Mouse (Mus musculus) limb, embryonic 11.5 days (tissue): ENCODE measurements around the gene Enkur. TPM values are rescaled to one million over a fixed set of nuclear protein-coding genes. Genes with fewer than 3 reads are reported as not detected.

Experiments
- ATAC-seq: fragments of 200-750 bp; cut with Nextera tagmentation; 2 replicates; pipeline ENCODE4 v1.8.0; 2017; ENCODE audit warnings: low read depth; ENCODE audit not compliant: insufficient number of reproducible peaks, low FRiP score, low TSS enrichment
- DNase-seq: peaks from one replicate; pipeline ENCODE4 v3.0.0-alpha.2; 2015; ENCODE audit warnings: low spot score
- H3K27ac ChIP-seq: fragments of 300-500 bp; sonication (generic); replicated peaks from 2 replicates; pipeline ENCODE4 v1.5.1; 2014; ENCODE audit warnings: low read depth, mild to moderate bottlenecking, low read length
- H3K27me3 ChIP-seq: fragments of 300-500 bp; sonication (generic); 2 replicates; pipeline ENCODE4 v1.6.1; 2014; ENCODE audit warnings: mild to moderate bottlenecking, low read length, mixed read lengths; ENCODE audit not compliant: control insufficient read depth, insufficient read depth
- H3K36me3 ChIP-seq: fragments of 300-500 bp; sonication (generic); 2 replicates; pipeline ENCODE4 v1.6.1; 2014; ENCODE audit warnings: mild to moderate bottlenecking, low read length, moderate library complexity, mixed read lengths; ENCODE audit not compliant: control insufficient read depth, insufficient read depth
- H3K4me1 ChIP-seq: fragments of 300-500 bp; sonication (generic); 2 replicates; pipeline ENCODE4 v1.6.1; 2014; ENCODE audit warnings: low read length, mixed read lengths; ENCODE audit not compliant: control insufficient read depth, insufficient read depth
- H3K4me2 ChIP-seq: fragments of 300-500 bp; sonication (generic); 2 replicates; pipeline ENCODE4 v1.6.1; 2014; ENCODE audit warnings: low read depth, mild to moderate bottlenecking, moderate library complexity; ENCODE audit not compliant: severe bottlenecking
- H3K4me3 ChIP-seq: fragments of 300-500 bp; sonication (generic); 2 replicates; pipeline ENCODE4 v1.5.1; 2014; ENCODE audit warnings: low read depth, low read length
- H3K9ac ChIP-seq: fragments of 300-500 bp; sonication (generic); 2 replicates; pipeline ENCODE4 v1.6.1; 2014; ENCODE audit warnings: mild to moderate bottlenecking, low read length
- H3K9me3 ChIP-seq: fragments of 300-500 bp; sonication (generic); 2 replicates; pipeline ENCODE4 v1.6.1; 2016; ENCODE audit warnings: low read length; ENCODE audit not compliant: control insufficient read depth
- WGBS: fragments of 180-500 bp; shearing (Covaris S2); extraction: QIAGEN DNeasy Blood & Tissue Kit; methylation state at CpG from one replicate; pipeline ENCODE4 v1.1.7; 2014; 5-methylcytosine and 5-hydroxymethylcytosine counted together
- polyA plus RNA-seq: library from polyadenylated mRNA; unstranded; fragments of >200 nt; fragmentation: Nextera tagmentation; extraction: Ambion mirVana; gene quantifications from 2 replicates; pipeline ENCODE4 v1.2.1, GENCODE M21; 2014

Enkur gene
- polyA plus RNA-seq, 1 experiment from 2014 or later: not detected

- no peaks in the 10 kb centered on the region for H3K9me3 ChIP-seq
- ATAC-seq: peak; percentile 40; the same call in 1 of the 2 replicates
- no peaks in the 10 kb centered on the region for H3K36me3 ChIP-seq
- peak overlapping the region; percentile 52 for H3K4me3 ChIP-seq
- no peaks in the 10 kb centered on the region for H3K27me3 ChIP-seq
- H3K27ac ChIP-seq: no peak overlapping the region
- peak overlapping the region; percentile 98 for H3K4me2 ChIP-seq
- peak overlapping the region; percentile 75; the same call in 1 of the 2 replicates for H3K9ac ChIP-seq
- H3K4me1 ChIP-seq: no peaks in the 10 kb centered on the region
- no peak for DNase-seq
- 14% methylated on average over 7 of the region's 7 CpGs for WGBS
Measured at GRCm38 (mm10) chr2:21141189-21141519, 64.0 kb downstream of the Enkur start.

Other genes with a start within 250 kb of the Enkur start
- 16.3 and 16.9 TPM in 2 replicates for gene Arhgap21, start 236.5 kb downstream of the Enkur start, polyA plus RNA-seq
- gene Thnsl1, start 359 bp upstream of the Enkur start, polyA plus RNA-seq: 6.7 and 7.8 TPM in 2 replicates
- gene Gpr158, start 162.2 kb upstream of the Enkur start, polyA plus RNA-seq: not detected in 2 replicates